Mouse (Mus musculus): ENCODE data around the gene Pik3ip1.

The Pik3ip1 gene

GRCm38 (mm10) chr11:3329891-3330451 lies at the start of gene Pik3ip1:
Pik3ip1 (plus strand) TSS chr11:3330401.
- DNase-seq = peak; percentile 6

GRCm38 (mm10) chr11:3282887-3283286 lies 47.3 kb upstream of the Pik3ip1 start:
- DNase-seq = peak; percentile 0

- DNase-seq = peak; percentile 0
Observed at GRCm38 (mm10) chr11:3283645-3284044, 46.6 kb upstream of the Pik3ip1 start.

- DNase-seq = no peak
Observed at GRCm38 (mm10) chr11:3285940-3286339, 44.3 kb upstream of the Pik3ip1 start.

GRCm38 (mm10) chr11:3287131-3287530 lies 43.1 kb upstream of the Pik3ip1 start:
- no peak for DNase-seq

- DNase-seq = no peak
Observed at GRCm38 (mm10) chr11:3287921-3288320, 42.3 kb upstream of the Pik3ip1 start.

- DNase-seq = peak; percentile 57
Observed at GRCm38 (mm10) chr11:3288521-3289301, 41.5 kb upstream of the Pik3ip1 start, which contains the start of gene Patz1. Patz1 (plus strand) TSS chr11:3288874.

- peak; percentile 87 for DNase-seq
Observed at GRCm38 (mm10) chr11:3289302-3289802, 40.8 kb upstream of the Pik3ip1 start.

GRCm38 (mm10) chr11:3289803-3290639 lies 40.2 kb upstream of the Pik3ip1 start:
- DNase-seq = peak; percentile 93

GRCm38 (mm10) chr11:3290640-3291310 lies 39.4 kb upstream of the Pik3ip1 start:
- DNase-seq = peak; percentile 82

GRCm38 (mm10) chr11:3291311-3292061 lies 38.7 kb upstream of the Pik3ip1 start:
- DNase-seq = peak; percentile 64

GRCm38 (mm10) chr11:3292062-3292421 lies 38.2 kb upstream of the Pik3ip1 start:
- DNase-seq = peak; percentile 80

GRCm38 (mm10) chr11:3292711-3293249 lies 37.4 kb upstream of the Pik3ip1 start:
- peak; percentile 55 for DNase-seq

GRCm38 (mm10) chr11:3293361-3293760 lies 36.8 kb upstream of the Pik3ip1 start:
- DNase-seq = peak; percentile 38

- DNase-seq = no peak
Observed at GRCm38 (mm10) chr11:3294641-3295040, 35.6 kb upstream of the Pik3ip1 start.

GRCm38 (mm10) chr11:3296056-3296455 lies 34.1 kb upstream of the Pik3ip1 start:
- peak; percentile 35 for DNase-seq

- peak; percentile 45 for DNase-seq
Observed at GRCm38 (mm10) chr11:3297871-3298812, 32.1 kb upstream of the Pik3ip1 start.

- DNase-seq = peak; percentile 56
Observed at GRCm38 (mm10) chr11:3298813-3299185, 31.4 kb upstream of the Pik3ip1 start.

GRCm38 (mm10) chr11:3301075-3301474 lies 29.1 kb upstream of the Pik3ip1 start:
- no peak for DNase-seq

GRCm38 (mm10) chr11:3302385-3302784 lies 27.8 kb upstream of the Pik3ip1 start:
- DNase-seq = no peak

GRCm38 (mm10) chr11:3302792-3303191 lies 27.4 kb upstream of the Pik3ip1 start:
- DNase-seq = no peak

All from thymus, postnatal 4 days (tissue).